Mouse (Mus musculus) small intestine, adult 2 months (tissue): ENCODE results near the gene Sfi1.
"Not testable (repeated sequence)": the region's sequence is repeated elsewhere in the genome, so short reads cannot be mapped to it uniquely, and the experiment has no call there.

Experiments
- CTCF ChIP-seq: fragments of 200-500 bp; IDR thresholded peaks from 2 replicates; pipeline ENCODE4 v1.5.1; 2012; ENCODE audit warnings: low read depth, mild to moderate bottlenecking, control low read depth, inconsistent platforms, low read length, moderate library complexity, mixed read lengths; ENCODE audit not compliant: insufficient replicate concordance, insufficient read length; ENCODE audit errors: extremely low read depth
- POLR2A ChIP-seq: fragments of 200-500 bp; IDR thresholded peaks from 2 replicates; pipeline ENCODE4 v1.6.1; 2012; ENCODE audit warnings: low read depth, mild to moderate bottlenecking, control low read depth, inconsistent platforms, low read length, moderate library complexity

GRCm38 (mm10) chr11:3138323-3138722, 54.9 kb downstream of the Sfi1 start:
- not testable (repeated sequence) for TF ChIP-seq CTCF, POLR2A
